Mouse (Mus musculus) forebrain, embryonic 16.5 days (tissue): ENCODE data around the gene Lrrc57. TPM values are rescaled to one million over a fixed set of nuclear protein-coding genes. Genes with fewer than 3 reads are reported as not detected.

Source experiments
- ATAC-seq: fragments of 200-750 bp; cut with Nextera tagmentation; 2 replicates; pipeline ENCODE4 v1.8.0; 2017; ENCODE audit warnings: mild to moderate bottlenecking, moderate library complexity
- H3K27ac ChIP-seq: fragments of 300-500 bp; sonication (generic); 2 replicates; pipeline ENCODE4 v1.5.1; 2014; ENCODE audit warnings: low read length, control low read depth
- H3K27me3 ChIP-seq: fragments of 300-500 bp; sonication (generic); replicated peaks from 2 replicates; pipeline ENCODE4 v1.6.1; 2014; ENCODE audit warnings: low read length; ENCODE audit not compliant: control insufficient read depth, insufficient read depth
- H3K36me3 ChIP-seq: fragments of 300-500 bp; sonication (generic); 2 replicates; pipeline ENCODE4 v1.6.1; 2014; ENCODE audit not compliant: control insufficient read depth, insufficient read depth
- H3K4me1 ChIP-seq: fragments of 300-500 bp; sonication (generic); replicated peaks from 2 replicates; pipeline ENCODE4 v1.6.1; 2014; ENCODE audit warnings: low read length; ENCODE audit not compliant: control insufficient read depth, insufficient read depth
- H3K4me2 ChIP-seq: fragments of 300-500 bp; sonication (generic); 2 replicates; pipeline ENCODE4 v1.6.1; 2014; ENCODE audit warnings: mild to moderate bottlenecking, low read length, control low read depth
- H3K4me3 ChIP-seq: fragments of 300-500 bp; sonication (generic); replicated peaks from 2 replicates; pipeline ENCODE4 v1.5.1; 2014; ENCODE audit warnings: mild to moderate bottlenecking, low read length, control low read depth
- H3K9ac ChIP-seq: fragments of 300-500 bp; sonication (generic); replicated peaks from 2 replicates; pipeline ENCODE4 v1.6.1; 2014; ENCODE audit warnings: low read depth, low read length, control low read depth
- H3K9me3 ChIP-seq: fragments of 300-500 bp; sonication (generic); 2 replicates; pipeline ENCODE4 v1.6.1; 2016; ENCODE audit warnings: low read length; ENCODE audit not compliant: control insufficient read depth
- WGBS: fragments of 180-500 bp; shearing (Covaris S2); extraction: QIAGEN DNeasy Blood & Tissue Kit; methylation state at CpG from one replicate; pipeline ENCODE4 v1.1.7; 2014; 5-methylcytosine and 5-hydroxymethylcytosine counted together
- polyA plus RNA-seq: library from polyadenylated mRNA; unstranded; fragments of >200 nt; fragmentation: Nextera tagmentation; extraction: Ambion mirVana; gene quantifications from 2 replicates; pipeline ENCODE4 v1.2.1, GENCODE M21; 2015

The Lrrc57 gene
- polyA plus RNA-seq, 1 experiment from 2014 or later: 38.9 TPM

- 91% methylated on average over 5 of the region's 5 CpGs for WGBS
- no peaks in the 10 kb centered on the region for H3K9me3 ChIP-seq
- no peak overlapping the region for H3K27ac ChIP-seq
- H3K4me2 ChIP-seq: no peak overlapping the region
- no peak overlapping the region for H3K4me3 ChIP-seq
- ATAC-seq: no peak
- no peaks in the 10 kb centered on the region for H3K4me1 ChIP-seq
- H3K36me3 ChIP-seq: peaks cover 13% of the 10 kb centered on the region
- no peaks in the 10 kb centered on the region for H3K27me3 ChIP-seq
- no peak overlapping the region for H3K9ac ChIP-seq
Observed at GRCm38 (mm10) chr2:120616279-120617163, 7.2 kb upstream of the Lrrc57 start.

- Histone ChIP-seq H3K9me3 (no peaks in the 10 kb centered on the region), H3K36me3 (peaks cover 10% of the 10 kb centered on the region; the same call in 1 of the 2 replicates), H3K27me3 (no peaks in the 10 kb centered on the region), H3K9ac (no peak overlapping the region), H3K27ac (no peak overlapping the region), H3K4me1 (peaks cover 18% of the 10 kb centered on the region), H3K4me2 (no peak overlapping the region), H3K4me3 (no peak overlapping the region)
- 86% methylated on average over 6 of the region's 6 CpGs for WGBS
- ATAC-seq: no peak
Observed at GRCm38 (mm10) chr2:120606021-120606690, 3.2 kb downstream of the Lrrc57 start.

GRCm38 (mm10) chr2:120599506-120599905, 9.8 kb downstream of the Lrrc57 start:
- no peak overlapping the region for H3K4me2 ChIP-seq
- H3K9me3 ChIP-seq: no peaks in the 10 kb centered on the region
- no peaks in the 10 kb centered on the region for H3K27me3 ChIP-seq
- no peaks in the 10 kb centered on the region for H3K4me1 ChIP-seq
- H3K4me3 ChIP-seq: no peak overlapping the region
- H3K27ac ChIP-seq: no peak overlapping the region
- H3K9ac ChIP-seq: no peak overlapping the region
- 85% methylated on average over 4 of the region's 4 CpGs for WGBS
- peaks cover 23% of the 10 kb centered on the region for H3K36me3 ChIP-seq
- ATAC-seq: no peak

GRCm38 (mm10) chr2:120597734-120598133, 11.6 kb downstream of the Lrrc57 start:
- Histone ChIP-seq H3K4me2 (no peak overlapping the region), H3K27ac (no peak overlapping the region), H3K27me3 (no peaks in the 10 kb centered on the region), H3K4me1 (no peaks in the 10 kb centered on the region), H3K4me3 (no peak overlapping the region), H3K9ac (no peak overlapping the region), H3K9me3 (no peaks in the 10 kb centered on the region), H3K36me3 (peaks cover 23% of the 10 kb centered on the region)
- no peak for ATAC-seq
- WGBS: 97% methylated on average over 2 of the region's 2 CpGs

- no peak overlapping the region for H3K4me2 ChIP-seq
- peaks cover 10% of the 10 kb centered on the region for H3K36me3 ChIP-seq
- H3K4me3 ChIP-seq: no peak overlapping the region
- no peak overlapping the region for H3K9ac ChIP-seq
- H3K27ac ChIP-seq: no peak overlapping the region
- no peaks in the 10 kb centered on the region for H3K9me3 ChIP-seq
- WGBS: 84% methylated on average over 1 of the region's 1 CpGs
- no peaks in the 10 kb centered on the region for H3K4me1 ChIP-seq
- ATAC-seq: no peak
- H3K27me3 ChIP-seq: no peaks in the 10 kb centered on the region
Observed at GRCm38 (mm10) chr2:120592227-120592626, 17.1 kb downstream of the Lrrc57 start.

- Histone ChIP-seq H3K4me2 (no peak overlapping the region), H3K36me3 (peaks cover 2% of the 10 kb centered on the region; the same call in 1 of the 2 replicates), H3K4me3 (no peak overlapping the region), H3K9ac (no peak overlapping the region), H3K9me3 (no peaks in the 10 kb centered on the region), H3K4me1 (no peaks in the 10 kb centered on the region), H3K27me3 (no peaks in the 10 kb centered on the region), H3K27ac (no peak overlapping the region)
- 82% methylated on average over 5 of the region's 5 CpGs for WGBS
- ATAC-seq: no peak
Observed at GRCm38 (mm10) chr2:120589759-120590158, 19.6 kb downstream of the Lrrc57 start.

GRCm38 (mm10) chr2:120578286-120578685, 31.0 kb downstream of the Lrrc57 start:
- Histone ChIP-seq H3K4me2 (no peak overlapping the region), H3K9me3 (no peaks in the 10 kb centered on the region), H3K4me1 (no peaks in the 10 kb centered on the region), H3K36me3 (no peaks in the 10 kb centered on the region), H3K27me3 (no peaks in the 10 kb centered on the region), H3K27ac (no peak overlapping the region), H3K4me3 (no peak overlapping the region), H3K9ac (no peak overlapping the region)
- WGBS: 84% methylated on average over 5 of the region's 5 CpGs
- no peak for ATAC-seq

GRCm38 (mm10) chr2:120577799-120578198, 31.5 kb downstream of the Lrrc57 start:
- Histone ChIP-seq H3K4me3 (no peak overlapping the region), H3K27ac (no peak overlapping the region), H3K9me3 (no peaks in the 10 kb centered on the region), H3K4me1 (no peaks in the 10 kb centered on the region), H3K9ac (no peak overlapping the region), H3K27me3 (no peaks in the 10 kb centered on the region), H3K36me3 (no peaks in the 10 kb centered on the region), H3K4me2 (no peak overlapping the region)
- 82% methylated on average over 4 of the region's 4 CpGs for WGBS
- ATAC-seq: no peak

- WGBS: 93% methylated on average over 2 of the region's 2 CpGs
- no peaks in the 10 kb centered on the region for H3K9me3 ChIP-seq
- ATAC-seq: no peak
- no peak overlapping the region for H3K9ac ChIP-seq
- no peaks in the 10 kb centered on the region for H3K4me1 ChIP-seq
- H3K36me3 ChIP-seq: no peaks in the 10 kb centered on the region
- no peak overlapping the region for H3K27ac ChIP-seq
- no peak overlapping the region for H3K4me3 ChIP-seq
- no peak overlapping the region for H3K4me2 ChIP-seq
- no peaks in the 10 kb centered on the region for H3K27me3 ChIP-seq
Observed at GRCm38 (mm10) chr2:120575978-120576377, 33.3 kb downstream of the Lrrc57 start.
